Mouse (Mus musculus) kidney, adult 2 months (tissue): ENCODE results near the gene Chd3.

Experiments
- CTCF ChIP-seq: fragments of 200-500 bp; conservative IDR thresholded peaks from 2 replicates; pipeline ENCODE4 v1.5.1; 2011; ENCODE audit warnings: low read depth, mild to moderate bottlenecking, control low read depth, low read length, moderate library complexity, mixed read lengths; ENCODE audit not compliant: insufficient read depth, insufficient read length
- POLR2A ChIP-seq: fragments of 200-500 bp; IDR thresholded peaks from one replicate; pipeline ENCODE4 v1.6.1; 2011; ENCODE audit warnings: low read depth, low read length, control low read depth

- no peak for TF ChIP-seq CTCF
- TF ChIP-seq POLR2A, result no peak
These were observed 29.4 kb upstream of the Chd3 start for GRCm38 (mm10) chr11:69398486-69399200.
